Mouse (Mus musculus): ENCODE results near the gene Rag2. TPM values are rescaled to one million over a fixed set of nuclear protein-coding genes. Genes with fewer than 3 reads are reported as not detected.

Gene Rag2
- polyA plus RNA-seq, 1 experiment = 2.1 TPM

DNA sequence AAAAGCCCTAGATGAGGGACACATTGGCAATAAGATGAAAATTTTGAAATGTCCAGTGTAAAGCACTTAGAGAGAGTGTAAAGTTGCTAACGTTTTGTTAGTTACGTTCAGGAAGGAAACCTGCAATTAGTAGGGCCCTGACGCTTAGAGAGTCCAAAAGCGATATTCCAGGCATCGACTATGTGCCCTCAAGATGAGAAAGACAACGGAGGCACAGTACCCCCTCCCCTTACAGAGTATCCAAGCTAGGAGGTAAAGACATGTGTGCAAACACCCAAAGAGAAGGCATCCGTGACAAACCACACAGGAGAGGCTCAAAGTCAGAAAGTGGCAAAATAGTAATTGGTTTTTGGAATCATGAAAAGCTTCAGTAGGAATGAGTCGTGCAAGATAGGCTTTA, 31.6 kb upstream of the Rag2 start:
- H3K4me3 ChIP-seq (replicated peaks; ENCODE audit: control insufficient read depth, low read depth, low read length) = no peak overlapping the region
- no peak overlapping the region for H3K27ac ChIP-seq (ENCODE audit: control insufficient read depth, insufficient read depth, low read depth, low read length, poor library complexity)
- whole genome bisulfite sequencing = 73% methylated on average over 8 of the region's 8 CpGs

DNA sequence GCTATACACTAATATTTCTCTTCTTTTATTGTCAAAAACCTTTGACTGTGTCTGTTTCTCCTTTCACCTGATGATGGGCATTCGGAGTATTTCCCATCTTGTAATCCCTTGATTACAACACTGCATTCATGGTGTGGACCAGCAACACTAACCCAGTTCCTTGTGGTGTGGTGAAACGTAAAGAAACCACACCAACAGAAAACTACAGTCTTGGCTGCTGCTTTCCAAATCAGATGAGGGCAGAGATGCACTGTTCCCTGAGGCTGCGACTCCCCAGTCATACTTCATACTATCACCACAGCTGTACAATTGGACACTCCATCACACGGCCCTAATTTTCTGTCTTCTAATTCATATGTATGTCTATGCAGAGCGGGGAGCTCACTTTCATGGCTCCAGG, 29.8 kb upstream of the Rag2 start:
- 44% methylated on average over 5 of the region's 5 CpGs for WGBS
- H3K4me1 ChIP-seq (ENCODE audit: control insufficient read depth, insufficient read depth, low read length) = no peaks in the 10 kb centered on the region; the same call in 1 of the 2 replicates
- H3K27ac ChIP-seq (ENCODE audit: control insufficient read depth, insufficient read depth, low read depth, low read length, poor library complexity) = no peak overlapping the region
- H3K4me3 ChIP-seq (replicated peaks; ENCODE audit: control insufficient read depth, low read depth, low read length) = no peak overlapping the region
- TF ChIP-seq POLR2A (IDR thresholded peaks at IDR 0.05; ENCODE audit: borderline replicate concordance, control insufficient read depth, low read depth, low read length) = no peak
- TF ChIP-seq CTCF (IDR thresholded peaks at IDR 0.05; ENCODE audit: control insufficient read depth, insufficient read depth, low read length) = no peak

More for the DNA sequence above, 31.6 kb upstream of the Rag2 start:
- H3K4me1 ChIP-seq (ENCODE audit: control insufficient read depth, insufficient read depth, low read length) = no peaks in the 10 kb centered on the region; the same call in 1 of the 2 replicates
- TF ChIP-seq CTCF (IDR thresholded peaks at IDR 0.05; ENCODE audit: control insufficient read depth, insufficient read depth, low read length) (no peak), POLR2A (IDR thresholded peaks at IDR 0.05; ENCODE audit: borderline replicate concordance, control insufficient read depth, low read depth, low read length) (no peak)

DNA sequence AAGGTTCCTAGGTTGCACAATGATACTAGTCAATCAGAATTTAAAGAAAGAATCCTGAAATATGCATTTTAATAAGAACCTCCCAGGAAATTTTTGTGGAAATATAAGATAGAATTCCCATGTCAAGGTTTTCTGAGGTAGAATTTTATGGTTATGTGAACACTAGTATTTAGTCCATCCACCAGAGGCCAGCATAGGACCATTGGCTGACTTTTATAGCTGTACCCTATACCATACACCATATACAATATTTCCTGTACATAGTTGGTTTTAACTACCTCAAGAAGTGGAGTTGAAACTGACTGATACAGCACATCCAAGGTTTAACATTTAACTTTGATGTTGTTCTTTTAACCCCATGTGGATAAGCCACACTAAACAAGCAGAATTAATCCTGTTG, 27.3 kb upstream of the Rag2 start:
- no peak overlapping the region for H3K27ac ChIP-seq (ENCODE audit: control insufficient read depth, insufficient read depth, low read depth, low read length, poor library complexity)
- no peaks in the 10 kb centered on the region for H3K4me1 ChIP-seq (ENCODE audit: control insufficient read depth, insufficient read depth, low read length)
- no peak overlapping the region for H3K4me3 ChIP-seq (replicated peaks; ENCODE audit: control insufficient read depth, low read depth, low read length)
- TF ChIP-seq CTCF (IDR thresholded peaks at IDR 0.05; ENCODE audit: control insufficient read depth, insufficient read depth, low read length) = no peak
- no peak for TF ChIP-seq POLR2A (IDR thresholded peaks at IDR 0.05; ENCODE audit: borderline replicate concordance, control insufficient read depth, low read depth, low read length)

DNA sequence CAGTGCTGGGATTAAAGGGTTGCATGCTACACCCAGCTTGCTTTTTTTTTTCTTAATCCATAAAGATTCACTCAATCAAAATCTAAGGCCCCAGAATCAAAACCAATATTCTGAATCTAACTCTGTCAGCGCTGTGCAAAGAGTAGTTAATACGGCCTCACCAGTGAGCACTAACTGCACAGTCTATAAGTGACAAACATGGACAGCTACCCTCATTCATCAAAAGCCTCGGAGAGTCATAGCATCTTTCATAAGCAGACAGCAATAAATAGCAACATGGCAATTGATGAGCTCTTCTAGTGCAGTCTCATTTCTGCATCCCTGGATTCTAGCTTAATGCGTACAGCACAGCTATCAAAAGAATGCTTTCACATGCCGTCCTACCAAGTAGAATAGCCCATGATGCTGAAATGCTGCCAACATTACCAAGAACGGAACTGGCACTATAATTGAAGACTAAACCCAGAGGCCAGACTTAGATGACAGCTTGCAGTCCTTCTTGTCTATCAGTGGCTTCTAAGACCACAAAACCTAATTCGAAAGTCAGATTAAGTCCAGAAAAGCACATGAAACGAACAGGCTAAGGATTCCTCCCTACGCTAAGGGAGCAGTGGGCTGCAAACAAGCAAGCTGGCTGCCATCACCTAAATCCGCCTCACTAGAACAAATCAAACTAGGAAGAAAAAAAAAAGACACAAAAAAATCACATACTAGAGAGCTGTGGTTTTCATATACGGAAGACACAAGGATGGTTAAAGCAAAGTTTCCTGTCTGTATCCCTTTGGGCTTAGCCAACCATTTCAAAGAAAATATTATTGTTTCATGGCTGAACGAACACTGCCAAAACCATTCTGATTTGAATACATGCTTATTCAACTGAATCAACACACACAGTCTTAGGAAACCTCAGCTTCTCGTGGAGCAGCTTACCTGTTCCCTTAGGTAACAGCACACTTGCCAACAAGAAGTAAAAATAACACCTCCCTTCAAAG, 26.0 kb upstream of the Rag2 start:
- TF ChIP-seq POLR2A (IDR thresholded peaks at IDR 0.05; ENCODE audit: borderline replicate concordance, control insufficient read depth, low read depth, low read length) (no peak), CTCF (IDR thresholded peaks at IDR 0.05; ENCODE audit: control insufficient read depth, insufficient read depth, low read length) (no peak)
- Histone ChIP-seq H3K4me1 (ENCODE audit: control insufficient read depth, insufficient read depth, low read length) (no peaks in the 10 kb centered on the region), H3K27ac (ENCODE audit: control insufficient read depth, insufficient read depth, low read depth, low read length, poor library complexity) (no peak overlapping the region), H3K4me3 (replicated peaks; ENCODE audit: control insufficient read depth, low read depth, low read length) (no peak overlapping the region)
- WGBS = 62% methylated on average over 13 of the region's 13 CpGs

DNA sequence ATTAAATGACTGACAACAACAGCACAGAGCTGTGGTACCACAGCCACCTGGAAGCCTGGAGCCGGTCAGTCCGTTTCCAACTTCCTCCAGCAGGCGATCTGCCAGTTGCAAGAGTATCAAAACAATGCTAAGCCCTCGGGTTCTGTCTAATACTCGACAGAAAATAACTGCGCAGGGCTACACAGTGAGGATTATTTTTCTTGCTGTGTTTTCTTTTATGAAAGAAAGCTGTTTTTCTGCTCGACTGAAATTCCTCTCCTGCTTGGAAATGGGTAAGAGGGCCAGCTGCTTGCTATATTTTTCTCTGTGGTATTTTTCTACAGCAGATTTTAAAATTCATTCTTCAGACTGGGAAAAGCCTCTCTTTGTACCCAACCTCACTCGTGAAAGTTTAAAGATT, 23.8 kb upstream of the Rag2 start:
- Histone ChIP-seq H3K4me3 (replicated peaks; ENCODE audit: control insufficient read depth, low read depth, low read length) (no peak overlapping the region), H3K27ac (ENCODE audit: control insufficient read depth, insufficient read depth, low read depth, low read length, poor library complexity) (no peak overlapping the region), H3K4me1 (ENCODE audit: control insufficient read depth, insufficient read depth, low read length) (no peaks in the 10 kb centered on the region)
- TF ChIP-seq POLR2A (IDR thresholded peaks at IDR 0.05; ENCODE audit: borderline replicate concordance, control insufficient read depth, low read depth, low read length) (no peak), CTCF (IDR thresholded peaks at IDR 0.05; ENCODE audit: control insufficient read depth, insufficient read depth, low read length) (no peak)
- WGBS = 7% methylated on average over 8 of the region's 8 CpGs

DNA sequence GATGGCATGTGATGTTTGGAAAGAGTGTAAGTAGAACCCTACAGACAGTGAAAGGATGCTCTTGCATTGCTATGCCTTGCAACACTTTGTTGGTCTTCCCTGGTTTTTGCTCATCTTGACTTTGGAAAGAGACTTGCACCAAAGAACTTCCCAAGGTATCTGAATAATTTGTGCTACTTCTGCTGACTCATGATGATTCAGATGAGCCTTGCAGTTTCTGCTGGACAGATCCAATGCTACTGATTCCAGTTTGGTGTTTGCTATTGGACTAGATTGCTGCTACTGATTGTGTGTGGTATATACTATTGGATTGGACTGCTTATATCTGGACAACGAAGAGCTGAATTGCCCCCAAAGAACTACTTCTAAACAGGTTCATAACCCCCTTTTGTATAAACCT, 21.4 kb upstream of the Rag2 start:
- no peak overlapping the region for H3K4me3 ChIP-seq (replicated peaks; ENCODE audit: control insufficient read depth, low read depth, low read length)
- H3K27ac ChIP-seq (ENCODE audit: control insufficient read depth, insufficient read depth, low read depth, low read length, poor library complexity) = no peak overlapping the region
- no peak for TF ChIP-seq CTCF (IDR thresholded peaks at IDR 0.05; ENCODE audit: control insufficient read depth, insufficient read depth, low read length)
- no peak for TF ChIP-seq POLR2A (IDR thresholded peaks at IDR 0.05; ENCODE audit: borderline replicate concordance, control insufficient read depth, low read depth, low read length)
- WGBS = 77% methylated on average over 1 of the region's 1 CpGs
- no peaks in the 10 kb centered on the region for H3K4me1 ChIP-seq (ENCODE audit: control insufficient read depth, insufficient read depth, low read length)

DNA sequence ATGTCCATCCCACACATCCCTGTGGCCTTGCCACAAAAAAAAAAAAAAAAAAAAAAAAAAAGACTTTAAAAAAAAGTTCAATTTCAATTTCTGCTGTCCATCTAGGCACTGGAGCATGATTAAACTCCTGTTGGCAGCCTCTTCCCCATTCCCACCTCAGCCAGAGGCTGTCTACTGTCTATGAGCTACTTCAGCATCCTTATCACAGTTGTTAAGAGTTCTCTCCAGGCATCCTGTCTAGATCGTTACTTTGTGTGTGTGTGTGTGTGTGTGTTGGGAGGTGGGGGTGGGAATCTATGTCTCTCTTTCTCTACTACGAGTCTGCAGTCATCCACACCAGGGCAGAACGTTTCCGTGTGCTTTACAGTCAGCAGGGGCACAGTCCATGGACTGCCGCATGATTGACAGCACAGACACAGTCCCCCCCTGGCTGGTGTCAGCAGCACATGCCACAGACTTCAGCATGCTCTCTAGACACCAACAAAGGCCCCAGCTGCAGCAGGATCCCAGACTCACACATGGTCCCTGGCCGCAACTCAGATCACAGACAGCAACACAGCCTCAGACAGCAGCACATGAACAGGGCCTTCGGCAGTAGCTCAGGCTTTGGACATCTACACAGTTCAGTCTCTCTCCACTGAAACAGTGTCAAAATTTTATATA, 16.2 kb upstream of the Rag2 start:
- H3K4me3 ChIP-seq (replicated peaks; ENCODE audit: control insufficient read depth, low read depth, low read length) = no peak overlapping the region
- no peak overlapping the region for H3K27ac ChIP-seq (ENCODE audit: control insufficient read depth, insufficient read depth, low read depth, low read length, poor library complexity)
- H3K4me1 ChIP-seq (ENCODE audit: control insufficient read depth, insufficient read depth, low read length) = no peaks in the 10 kb centered on the region
- WGBS = 74% methylated on average over 7 of the region's 7 CpGs
- TF ChIP-seq CTCF (IDR thresholded peaks at IDR 0.05; ENCODE audit: control insufficient read depth, insufficient read depth, low read length) (no peak), POLR2A (IDR thresholded peaks at IDR 0.05; ENCODE audit: borderline replicate concordance, control insufficient read depth, low read depth, low read length) (no peak)

DNA sequence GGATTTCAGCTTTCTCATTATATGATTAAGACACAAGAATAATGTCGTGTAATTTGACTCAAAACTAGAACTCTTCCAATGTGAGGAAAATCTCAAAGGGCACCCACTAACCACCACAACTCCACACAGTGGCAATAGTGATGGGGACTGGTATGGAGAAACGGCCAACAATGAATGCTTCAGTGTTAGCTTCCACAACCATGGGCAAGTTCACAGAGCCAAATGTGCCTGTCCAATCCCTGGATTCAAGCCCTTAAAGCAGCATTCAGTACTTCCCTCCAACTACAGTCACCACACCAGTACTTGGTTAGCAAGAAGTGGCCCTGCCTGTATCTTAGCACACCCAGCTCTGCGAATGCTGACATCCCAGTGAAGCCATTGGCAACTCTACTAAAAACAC, 13.7 kb upstream of the Rag2 start:
- 75% methylated on average over 3 of the region's 3 CpGs for WGBS
- no peak overlapping the region for H3K27ac ChIP-seq (ENCODE audit: control insufficient read depth, insufficient read depth, low read depth, low read length, poor library complexity)
- H3K4me1 ChIP-seq (ENCODE audit: control insufficient read depth, insufficient read depth, low read length) = no peaks in the 10 kb centered on the region
- H3K4me3 ChIP-seq (replicated peaks; ENCODE audit: control insufficient read depth, low read depth, low read length) = no peak overlapping the region
- TF ChIP-seq CTCF (IDR thresholded peaks at IDR 0.05; ENCODE audit: control insufficient read depth, insufficient read depth, low read length) (no peak), POLR2A (IDR thresholded peaks at IDR 0.05; ENCODE audit: borderline replicate concordance, control insufficient read depth, low read depth, low read length) (no peak)
